8 mouse cellular contexts compared by ENCODE assay signal in genomic region chr17:22165304-22165703, GRCm38 (mm10). TPM values are rescaled to one million over a fixed set of nuclear protein-coding genes. Genes with fewer than 3 reads are reported as not detected.
DNase-seq lines count a peak whose midpoint lies in the region; ATAC-seq and TF ChIP-seq lines count a peak whose summit lies in the region.
"Not testable (repeated sequence)": the region's sequence is repeated elsewhere in the genome, so short reads cannot be mapped to it uniquely, and the experiment has no call there.

No protein-coding gene starts in this region.

- 8% methylated on average over 3 of the region's 3 CpGs for WGBS in heart, embryonic 12.5 days
- 17% methylated on average over 3 of the region's 3 CpGs for WGBS in intestine, embryonic 14.5 days
- 15% methylated on average over 3 of the region's 3 CpGs for WGBS in limb, embryonic 14.5 days
- 20% methylated on average over 2 of the region's 3 CpGs for WGBS in macrophage (ENCODE audit: missing documents)
- 9% methylated on average over 3 of the region's 3 CpGs for WGBS in neural tube, embryonic 13.5 days

- peak overlapping the region; percentile 78 for H3K9ac ChIP-seq in heart, embryonic 12.5 days
- H3K9ac ChIP-seq in intestine, embryonic 14.5 days (ENCODE audit: low read length) = peak overlapping the region; percentile 51
- H3K9ac ChIP-seq in limb, embryonic 14.5 days (ENCODE audit: low read depth, low read length, severe bottlenecking) = peak overlapping the region; percentile 62
- H3K9ac ChIP-seq in neural tube, embryonic 13.5 days = peak overlapping the region; percentile 73

- TF ChIP-seq POLR2A in bone marrow macrophage, adult 2 months (IDR thresholded peaks at IDR 0.05; ENCODE audit: borderline replicate concordance, low read depth, low read length); embryonic fibroblast, embryonic 13.5 days (IDR thresholded peaks at IDR 0.05; ENCODE audit: low read depth, low read length); limb, embryonic 14.5 days (IDR thresholded peaks at IDR 0.05; ENCODE audit: borderline replicate concordance, extremely low read depth, insufficient read depth, insufficient read length): not testable (repeated sequence)

- H3K36me3 ChIP-seq in heart, embryonic 12.5 days; intestine, embryonic 14.5 days (ENCODE audit: control insufficient read depth, insufficient read depth, low read length); limb, embryonic 14.5 days (ENCODE audit: control insufficient read depth, insufficient read depth, low read length); macrophage (ENCODE audit: inconsistent target); neural tube, embryonic 13.5 days: not testable (repeated sequence)

- TF ChIP-seq CTCF in bone marrow macrophage, adult 2 months (IDR thresholded peaks at IDR 0.05; ENCODE audit: low read depth, low read length); embryonic fibroblast, embryonic 13.5 days (IDR thresholded peaks at IDR 0.05; ENCODE audit: borderline replicate concordance, insufficient read depth, low read length): not testable (repeated sequence)

- peak overlapping the region; percentile 67 for H3K4me2 ChIP-seq in heart, embryonic 12.5 days
- peak overlapping the region; percentile 47 for H3K4me2 ChIP-seq in intestine, embryonic 14.5 days (ENCODE audit: low read length)
- peak overlapping the region; percentile 48 for H3K4me2 ChIP-seq in limb, embryonic 14.5 days (replicated peaks; ENCODE audit: low read depth, low read length, severe bottlenecking)
- H3K4me2 ChIP-seq in neural tube, embryonic 13.5 days = peak overlapping the region; percentile 64

- DNase-seq in 3T3-L1 (ENCODE audit: low read depth, low spot score) = peak; percentile 15
- DNase-seq in intestine, embryonic 14.5 days (ENCODE audit: low spot score); limb, embryonic 14.5 days (ENCODE audit: low spot score): not testable (repeated sequence)

- not testable (repeated sequence) for H3K4me1 ChIP-seq in bone marrow macrophage, adult 2 months (ENCODE audit: control insufficient read depth, insufficient read depth, low read length); embryonic fibroblast, embryonic 13.5 days (ENCODE audit: control insufficient read depth, insufficient read depth, low read length); heart, embryonic 12.5 days (replicated peaks); intestine, embryonic 14.5 days (replicated peaks; ENCODE audit: control insufficient read depth, insufficient read depth, low read length); limb, embryonic 14.5 days (ENCODE audit: control insufficient read depth, insufficient read depth, low read length); neural tube, embryonic 13.5 days (replicated peaks)

- peak; percentile 82 for ATAC-seq in heart, embryonic 12.5 days (ENCODE audit: insufficient number of reproducible peaks, low FRiP score)
- peak; percentile 52 for ATAC-seq in intestine, embryonic 14.5 days (replicated peaks; ENCODE audit: low FRiP score, low TSS enrichment, low read depth)
- 0 out of 2 replicates have a peak, but pooled peaks have one; percentile 32 for ATAC-seq in limb, embryonic 14.5 days (ENCODE audit: low FRiP score, low read depth)
- peak; percentile 79 for ATAC-seq in neural tube, embryonic 13.5 days (ENCODE audit: low read depth)

- H3K9me3 ChIP-seq in heart, embryonic 12.5 days (replicated peaks); intestine, embryonic 14.5 days (ENCODE audit: control insufficient read depth, low read length); limb, embryonic 14.5 days (ENCODE audit: control insufficient read depth, low read length); neural tube, embryonic 13.5 days: not testable (repeated sequence)

- peak overlapping the region; percentile 59 for H3K4me3 ChIP-seq in bone marrow macrophage, adult 2 months (ENCODE audit: insufficient read depth, low read length)
- peak overlapping the region; percentile 61 for H3K4me3 ChIP-seq in embryonic fibroblast, embryonic 13.5 days (ENCODE audit: insufficient read depth, low read length)
- H3K4me3 ChIP-seq in heart, embryonic 12.5 days = peak overlapping the region; percentile 70
- peak overlapping the region; percentile 48 for H3K4me3 ChIP-seq in intestine, embryonic 14.5 days (ENCODE audit: low read depth, low read length)
- H3K4me3 ChIP-seq in limb, embryonic 14.5 days (replicated peaks; ENCODE audit: low read length) = peak overlapping the region; percentile 44
- peak overlapping the region; percentile 51 for H3K4me3 ChIP-seq in macrophage (ENCODE audit: inconsistent target)
- H3K4me3 ChIP-seq in neural tube, embryonic 13.5 days = peak overlapping the region; percentile 55

- H3K79me2 ChIP-seq in macrophage (ENCODE audit: inconsistent target) = not testable (repeated sequence)

- H3K27ac ChIP-seq in bone marrow macrophage, adult 2 months (ENCODE audit: insufficient read depth, low read depth, low read length) = peak overlapping the region; percentile 46; the same call in 1 of the 2 replicates
- H3K27ac ChIP-seq in embryonic fibroblast, embryonic 13.5 days (ENCODE audit: insufficient read depth, low read length) = peak overlapping the region; percentile 36; the same call in 1 of the 2 replicates
- H3K27ac ChIP-seq in heart, embryonic 12.5 days (ENCODE audit: poor library complexity, severe bottlenecking) = peak overlapping the region; percentile 87
- peak overlapping the region; percentile 59 for H3K27ac ChIP-seq in intestine, embryonic 14.5 days (ENCODE audit: low read depth)
- not testable (repeated sequence) for H3K27ac ChIP-seq in limb, embryonic 14.5 days (replicated peaks; ENCODE audit: low read depth, low read length); macrophage; neural tube, embryonic 13.5 days (replicated peaks)

- not testable (repeated sequence) for H3K27me3 ChIP-seq in heart, embryonic 12.5 days (replicated peaks); intestine, embryonic 14.5 days (replicated peaks; ENCODE audit: control insufficient read depth, insufficient read depth, low read length); limb, embryonic 14.5 days (ENCODE audit: control insufficient read depth, insufficient read depth, low read length); neural tube, embryonic 13.5 days

RNA-seq across cellular contexts. Expression of gene Zfp947, which starts 0.7 kb away (rescaled TPM):
- 1.9 and 2.7 TPM in 2 replicates for polyA plus RNA-seq in bone marrow macrophage, adult 2 months (2012; ENCODE audit: insufficient read depth, insufficient read length, missing spikeins)
- 3.3 and 3.8 TPM in 2 replicates for polyA plus RNA-seq in embryonic fibroblast, embryonic 13.5 days (2011; ENCODE audit: insufficient read length, low read depth, missing spikeins)
- 2.6 and 2.8 TPM in 2 replicates for polyA plus RNA-seq in heart, embryonic 12.5 days (2016; fragmentation: Nextera tagmentation; extraction: Ambion mirVana)
- polyA plus RNA-seq in intestine, embryonic 14.5 days (2014; fragmentation: Nextera tagmentation; extraction: Ambion mirVana) = 2.9 and 3.4 TPM in 2 replicates
- 0.78 and 1.2 TPM in 2 replicates for polyA plus RNA-seq in limb, embryonic 14.5 days (2012; rRNA removed)
- 2.3 TPM in 2 replicates for polyA plus RNA-seq in limb, embryonic 14.5 days (2014; fragmentation: Nextera tagmentation; extraction: Ambion mirVana)
- 1 to 10 TPM in 13 of 26 experiments, under 1 TPM in 7, not detected in 6; 0.16 to 4.9 (median 1.5) TPM for total RNA-seq in macrophage (2018; cell fraction: chromatin; rRNA removed)
- 1 to 10 TPM in 20 of 26 experiments, under 1 TPM in 6; 0.28 to 3.2 (median 1.9) TPM for total RNA-seq in macrophage (2018; cell fraction: cytosol; rRNA removed)
- 1 to 10 TPM in 15 of 26 experiments, under 1 TPM in 11; 0.25 to 7.6 (median 1.1) TPM for total RNA-seq in macrophage (2018; cell fraction: nucleus; rRNA removed)
- polyA plus RNA-seq in macrophage (2018) = 1.4 to 3.0 TPM (median 2.0 TPM) in 3 replicates
- 1.1 and 1.2 TPM in 2 replicates for polyA plus RNA-seq in neural tube, embryonic 13.5 days (2015; fragmentation: Nextera tagmentation; extraction: Ambion mirVana)

Comparison
In these comparisons a context has a peak if more than half of its experiments do, and no peak if none do; other contexts are left out.
1. ATAC-seq: peak in every context shown above with its lines; median percentile 82 in heart, embryonic 12.5 days; 79 in neural tube, embryonic 13.5 days; 52 in intestine, embryonic 14.5 days; 32 in limb, embryonic 14.5 days.